In genomic region chr2:92370375-92370774, GRCm38 (mm10) we compare ENCODE assay signal across 8 mouse cellular contexts. TPM values are rescaled to one million over a fixed set of nuclear protein-coding genes. Genes with fewer than 3 reads are reported as not detected.
A peak's percentile ranks its signal among the peaks of the same experiment; 100 is the strongest.
DNase-seq lines count a peak whose midpoint lies in the region; ATAC-seq and TF ChIP-seq lines count a peak whose summit lies in the region.

No protein-coding gene starts in this region.

- no peak overlapping the region for H3K27ac ChIP-seq in layer of hippocampus, adult 2 months
- no peak overlapping the region for H3K27ac ChIP-seq in hindbrain, embryonic 12.5 days
- no peak overlapping the region for H3K27ac ChIP-seq in midbrain, embryonic 14.5 days (replicated peaks; ENCODE audit: low read depth, low read length)

- H3K4me3 ChIP-seq in layer of hippocampus, adult 2 months: peak overlapping the region; percentile 26; the same call in 1 of the 2 replicates
- H3K4me3 ChIP-seq in hindbrain, embryonic 12.5 days: peak overlapping the region; percentile 34
- H3K4me3 ChIP-seq in midbrain, embryonic 14.5 days (replicated peaks; ENCODE audit: low read depth, low read length): peak overlapping the region; percentile 27

- DNase-seq in layer of hippocampus, adult 2 months (ENCODE audit: low spot score in 2 of 2): no peak
- no peak for DNase-seq in layer of hippocampus, postnatal 14 days (ENCODE audit: low spot score in 2 of 2)
- peak; percentile 44 to 47 for DNase-seq in cerebellum, postnatal 10 days
- DNase-seq in midbrain, embryonic 14.5 days: no peak
- DNase-seq in c-Kit-positive CD71-positive TER-119-positive erythroid progenitor cells, embryonic 14.5 days (ENCODE audit: low spot score): no peak
- DNase-seq in gastrocnemius, postnatal 36 days: no peak
- DNase-seq in kidney, adult 18-20 months: no peak

- H3K9me3 ChIP-seq in hindbrain, embryonic 12.5 days (replicated peaks): no peaks in the 10 kb centered on the region
- H3K9me3 ChIP-seq in midbrain, embryonic 14.5 days (ENCODE audit: control insufficient read depth, low read length): no peaks in the 10 kb centered on the region

- H3K9ac ChIP-seq in hindbrain, embryonic 12.5 days: peak overlapping the region; percentile 59
- H3K9ac ChIP-seq in midbrain, embryonic 14.5 days (replicated peaks; ENCODE audit: low read length): peak overlapping the region; percentile 39; the same call in 1 of the 2 replicates

- 12% methylated on average over 18 of the region's 19 CpGs for WGBS in hindbrain, embryonic 12.5 days
- WGBS in midbrain, embryonic 14.5 days: 7% methylated on average over 19 of the region's 19 CpGs

- H3K27me3 ChIP-seq in hindbrain, embryonic 12.5 days: peaks cover 32% of the 10 kb centered on the region
- H3K27me3 ChIP-seq in midbrain, embryonic 14.5 days (ENCODE audit: control insufficient read depth, insufficient read depth, low read length): peaks cover 15% of the 10 kb centered on the region; the same call in 1 of the 2 replicates

- no peak for TF ChIP-seq CTCF in layer of hippocampus, adult 2 months (conservative IDR thresholded peaks at IDR 0.05)

- intact Hi-C loops in gastrocnemius, postnatal 36 days (cut with DNase I): no loop called here

- ATAC-seq in hindbrain, embryonic 12.5 days (ENCODE audit: low FRiP score): no peak
- no peak for ATAC-seq in midbrain, embryonic 14.5 days (ENCODE audit: low FRiP score, low TSS enrichment)

- H3K4me1 ChIP-seq in hindbrain, embryonic 12.5 days: peaks cover 44% of the 10 kb centered on the region
- H3K4me1 ChIP-seq in midbrain, embryonic 14.5 days (ENCODE audit: control insufficient read depth, insufficient read depth, low read length): peaks cover 32% of the 10 kb centered on the region

- H3K4me2 ChIP-seq in hindbrain, embryonic 12.5 days (replicated peaks): peak overlapping the region; percentile 69
- peak overlapping the region; percentile 52 for H3K4me2 ChIP-seq in midbrain, embryonic 14.5 days (ENCODE audit: low read length)

- peaks cover 12% of the 10 kb centered on the region; the same call in 1 of the 2 replicates for H3K36me3 ChIP-seq in hindbrain, embryonic 12.5 days
- H3K36me3 ChIP-seq in midbrain, embryonic 14.5 days (ENCODE audit: control insufficient read depth, insufficient read depth, low read length): no peaks in the 10 kb centered on the region

RNA-seq across cellular contexts. Expression of gene Pex16, which starts 4.1 kb away (rescaled TPM):
- total RNA-seq in layer of hippocampus, adult 2 months (2021): 10 to 100 TPM; 34.9 to 36.1 TPM
- total RNA-seq in layer of hippocampus, postnatal 14 days (2021): 10 to 100 TPM; 32.4 to 37.7 TPM
- polyA plus RNA-seq in hindbrain, embryonic 12.5 days (2016; fragmentation: Nextera tagmentation; extraction: Ambion mirVana): 23.1 and 25.0 TPM in 2 replicates
- polyA plus RNA-seq in midbrain, embryonic 14.5 days (2014; fragmentation: Nextera tagmentation; extraction: Ambion mirVana): 35.4 and 41.6 TPM in 2 replicates
- 10 to 100 TPM; 14.1 to 23.0 TPM for total RNA-seq in gastrocnemius, postnatal 36 days (2021)

RNA-seq across cellular contexts. Expression of gene Large2, which starts 4.3 kb away (rescaled TPM):
- 1 to 10 TPM in 1 of 2 experiments, under 1 TPM in 1; 0.98 to 1.1 TPM for total RNA-seq in layer of hippocampus, adult 2 months (2021)
- total RNA-seq in layer of hippocampus, postnatal 14 days (2021): 1 to 10 TPM in 1 of 2 experiments, not detected in 1; 1.7 TPM
- polyA plus RNA-seq in hindbrain, embryonic 12.5 days (2016; fragmentation: Nextera tagmentation; extraction: Ambion mirVana): 5.4 and 7.0 TPM in 2 replicates
- 1.5 and 1.6 TPM in 2 replicates for polyA plus RNA-seq in midbrain, embryonic 14.5 days (2014; fragmentation: Nextera tagmentation; extraction: Ambion mirVana)
- total RNA-seq in gastrocnemius, postnatal 36 days (2021): under 1 TPM; 0.52 to 0.84 TPM

RNA-seq across cellular contexts. Expression of gene 1700029I15Rik, which starts 12.0 kb away (rescaled TPM):
- 1 to 10 TPM; 4.5 to 5.0 TPM for total RNA-seq in layer of hippocampus, adult 2 months (2021)
- 1 to 10 TPM; 4.5 to 5.4 TPM for total RNA-seq in layer of hippocampus, postnatal 14 days (2021)
- polyA plus RNA-seq in hindbrain, embryonic 12.5 days (2016; fragmentation: Nextera tagmentation; extraction: Ambion mirVana): 7.6 and 8.1 TPM in 2 replicates
- polyA plus RNA-seq in midbrain, embryonic 14.5 days (2014; fragmentation: Nextera tagmentation; extraction: Ambion mirVana): 3.9 and 5.6 TPM in 2 replicates
- total RNA-seq in gastrocnemius, postnatal 36 days (2021): under 1 TPM; 0.81 to 0.99 TPM

RNA-seq across cellular contexts. Expression of gene Mapk8ip1, which starts 30.7 kb away (rescaled TPM):
- total RNA-seq in layer of hippocampus, adult 2 months (2021): 100 to 1,000 TPM; 338 to 354 TPM
- total RNA-seq in layer of hippocampus, postnatal 14 days (2021): 100 to 1,000 TPM; 386 to 394 TPM
- 112 and 115 TPM in 2 replicates for polyA plus RNA-seq in hindbrain, embryonic 12.5 days (2016; fragmentation: Nextera tagmentation; extraction: Ambion mirVana)
- 62.4 and 117 TPM in 2 replicates for polyA plus RNA-seq in midbrain, embryonic 14.5 days (2014; fragmentation: Nextera tagmentation; extraction: Ambion mirVana)
- 1 to 10 TPM; 6.9 to 7.2 TPM for total RNA-seq in gastrocnemius, postnatal 36 days (2021)

Comparison
In these comparisons a context has a peak if more than half of its experiments do, and no peak if none do; other contexts are left out.
1. DNase-seq: peak in cerebellum, postnatal 10 days (2 of 2); none in layer of hippocampus, adult 2 months (0 of 2), layer of hippocampus, postnatal 14 days (0 of 2), midbrain, embryonic 14.5 days (single experiment), c-Kit-positive CD71-positive TER-119-positive erythroid progenitor cells, embryonic 14.5 days (single experiment), gastrocnemius, postnatal 36 days (0 of 2) and kidney, adult 18-20 months (single experiment).
2. Peak in every context shown above with its lines, with median percentiles within 50 percentile points of each other: H3K4me3 ChIP-seq.